Mouse (Mus musculus) layer of hippocampus, adult 2 months (tissue): Measurements from ENCODE around the gene Sbsn. TPM values are rescaled to one million over a fixed set of nuclear protein-coding genes. Genes with fewer than 3 reads are reported as not detected.
"Not testable (repeated sequence)": the region's sequence is repeated elsewhere in the genome, so short reads cannot be mapped to it uniquely, and the experiment has no call there.

Experiments used
- DNase-seq, 2 experiments: peaks; one replicate each; pipeline ENCODE4 v3.0.0; 2022; ENCODE audit warnings: low spot score in 2 of 2
- H3K27ac ChIP-seq: fragments of 200-600 bp; 2 replicates; pipeline ENCODE4 v1.8.1; 2022
- H3K4me3 ChIP-seq: fragments of 200-600 bp; 2 replicates; pipeline ENCODE4 v1.8.1; 2022; ENCODE audit warnings: mild to moderate bottlenecking
- CTCF ChIP-seq: fragments of 200-600 bp; conservative IDR thresholded peaks from 2 replicates; pipeline ENCODE4 v1.8.1; 2022; ENCODE audit warnings: antibody characterized with exemption, mild to moderate bottlenecking, moderate library complexity
- long read RNA-seq, 2 experiments: library from polyadenylated mRNA; stranded (forward); transcript quantifications; one replicate each; pipeline ENCODE4 v2.0.0; 2021; ENCODE audit warnings: borderline mapping rate in 2 of 2
- total RNA-seq, 2 experiments: library from RNA; stranded (reverse); gene quantifications; 2 replicates each; pipeline ENCODE4 v1.2.3; 2021

The Sbsn gene
- 1 to 10 TPM; 4.9 to 6.1 TPM for total RNA-seq
- long read RNA-seq, experiment 1, partial matches to known transcripts: 0 of 1 reads
- long read RNA-seq, experiment 1, other reads (novel, unspliced or antisense): 1 of 1 reads
- long read RNA-seq, experiment 2, partial matches to known transcripts: 0 of 1 reads
- long read RNA-seq, experiment 2, other reads (novel, unspliced or antisense): 0 of 1 reads

DNA sequence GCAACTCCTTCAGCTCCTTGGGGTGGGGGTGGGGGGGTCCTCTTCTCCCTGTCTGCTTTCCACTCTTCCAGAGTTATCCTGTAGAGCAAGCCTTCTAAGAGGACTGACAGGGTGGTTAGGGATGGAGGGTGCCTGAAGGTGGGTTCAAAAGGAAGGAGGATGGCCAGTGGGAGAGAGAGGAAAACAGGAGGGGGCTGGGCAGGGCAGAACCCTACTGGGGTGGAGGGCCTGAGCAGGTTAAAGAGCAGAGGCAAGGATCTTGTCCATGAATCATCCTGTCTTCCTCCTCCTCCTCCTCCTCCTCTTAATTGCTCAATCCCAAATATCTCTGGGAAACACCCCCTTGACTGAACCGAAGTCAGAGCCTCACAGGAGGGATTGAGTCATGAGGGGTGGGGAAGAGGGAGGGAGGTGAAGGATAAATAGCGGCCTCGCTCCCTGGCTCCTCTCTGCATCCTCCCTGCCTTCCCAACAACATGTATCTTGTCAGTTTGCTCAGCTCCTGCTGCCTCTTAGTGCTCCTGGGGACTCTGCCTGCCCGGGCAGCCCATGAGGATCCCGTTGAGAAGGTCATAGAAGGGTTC lies at the start of gene Sbsn:
Gene Sbsn (plus strand): TSS at position 386 of the 584 bp plus-strand sequence.
- no peak within 1 kb of the TSS for H3K27ac ChIP-seq
- TF ChIP-seq CTCF: no peak
- no peak for DNase-seq
- no peak within 1 kb of the TSS for H3K4me3 ChIP-seq

DNA sequence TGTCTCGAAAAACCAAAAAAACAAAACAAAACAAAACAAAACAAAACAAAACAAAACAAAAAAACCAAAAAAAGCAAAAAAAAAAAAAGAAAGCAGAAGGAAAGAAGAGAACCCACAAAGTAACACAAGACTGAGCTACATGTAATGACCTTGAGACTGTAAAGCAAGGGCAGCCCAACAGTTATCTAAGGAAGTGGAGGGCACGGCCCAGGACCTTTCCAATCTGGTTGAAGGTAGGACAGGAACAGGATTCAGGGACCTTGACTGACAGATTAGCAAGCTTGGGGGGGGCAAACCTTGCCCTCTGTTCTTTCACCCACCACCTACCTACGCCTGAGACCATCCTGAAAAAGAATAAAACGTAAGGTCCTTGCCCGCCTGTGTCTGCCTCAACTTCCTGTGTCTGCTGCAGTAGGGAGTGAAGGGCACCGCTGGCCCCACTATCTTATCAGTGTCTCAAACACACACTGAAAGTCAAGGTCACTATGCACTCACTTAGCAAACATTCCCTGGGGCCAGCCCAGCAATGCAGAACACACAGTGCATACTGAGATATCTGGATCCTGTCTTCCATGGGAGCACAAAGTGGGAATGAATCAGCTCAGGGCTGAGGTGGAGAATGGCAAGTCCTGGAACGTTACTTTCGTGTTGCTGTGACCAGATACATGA lies 44.9 kb upstream of the Sbsn start:
- H3K27ac ChIP-seq: no peak overlapping the region
- H3K4me3 ChIP-seq: no peak overlapping the region
- no peak for DNase-seq
- no peak for TF ChIP-seq CTCF

DNA sequence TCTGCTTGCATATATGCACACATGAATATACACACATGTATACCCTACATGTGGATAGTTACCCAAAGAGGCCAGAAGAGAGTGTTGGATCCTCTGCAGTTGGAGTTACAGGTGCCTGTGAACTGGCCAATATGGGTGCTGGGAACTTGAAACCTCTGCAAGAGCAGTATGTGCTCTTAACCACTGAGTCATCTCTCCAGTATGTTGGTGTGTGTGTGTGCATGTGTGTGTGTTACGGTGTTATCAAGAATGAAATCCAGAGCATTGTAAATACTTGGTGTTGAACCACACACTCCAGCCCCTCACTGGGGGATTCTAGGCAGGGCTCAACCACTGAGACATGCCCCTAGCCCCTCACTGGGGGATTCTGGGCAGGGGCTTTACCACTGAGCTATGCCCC lies 43.8 kb upstream of the Sbsn start:
- DNase-seq: no peak
- TF ChIP-seq CTCF: no peak
- Histone ChIP-seq H3K4me3 (no peak overlapping the region), H3K27ac (no peak overlapping the region)

DNA sequence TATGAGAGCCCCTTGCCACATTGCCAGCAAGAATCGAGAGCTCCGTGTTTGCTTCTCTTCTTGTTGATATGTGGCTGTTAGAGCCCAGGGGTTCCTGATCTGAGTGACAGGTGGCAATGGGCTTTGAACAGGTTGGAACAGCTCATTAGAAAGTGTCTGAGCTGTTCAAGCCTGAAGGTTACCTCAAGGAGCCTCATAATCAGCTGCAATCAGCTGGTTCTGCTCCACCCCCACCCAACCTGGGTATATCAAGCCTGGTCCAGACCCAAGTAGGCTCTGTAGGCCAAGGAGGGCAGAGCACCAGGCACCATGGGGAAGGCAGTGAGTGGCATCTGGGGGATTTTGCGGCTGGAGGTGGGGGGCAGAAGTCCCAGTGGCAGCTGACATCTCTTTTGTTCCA lies 39.3 kb upstream of the Sbsn start, which contains the start of gene Atp4a:
Gene Atp4a (plus strand): TSS at position 268 of the 400 bp plus-strand sequence.
- H3K4me3 ChIP-seq: no peak within 1 kb of the TSS
- TF ChIP-seq CTCF: no peak
- H3K27ac ChIP-seq: no peak within 1 kb of the TSS
- DNase-seq: no peak

DNA sequence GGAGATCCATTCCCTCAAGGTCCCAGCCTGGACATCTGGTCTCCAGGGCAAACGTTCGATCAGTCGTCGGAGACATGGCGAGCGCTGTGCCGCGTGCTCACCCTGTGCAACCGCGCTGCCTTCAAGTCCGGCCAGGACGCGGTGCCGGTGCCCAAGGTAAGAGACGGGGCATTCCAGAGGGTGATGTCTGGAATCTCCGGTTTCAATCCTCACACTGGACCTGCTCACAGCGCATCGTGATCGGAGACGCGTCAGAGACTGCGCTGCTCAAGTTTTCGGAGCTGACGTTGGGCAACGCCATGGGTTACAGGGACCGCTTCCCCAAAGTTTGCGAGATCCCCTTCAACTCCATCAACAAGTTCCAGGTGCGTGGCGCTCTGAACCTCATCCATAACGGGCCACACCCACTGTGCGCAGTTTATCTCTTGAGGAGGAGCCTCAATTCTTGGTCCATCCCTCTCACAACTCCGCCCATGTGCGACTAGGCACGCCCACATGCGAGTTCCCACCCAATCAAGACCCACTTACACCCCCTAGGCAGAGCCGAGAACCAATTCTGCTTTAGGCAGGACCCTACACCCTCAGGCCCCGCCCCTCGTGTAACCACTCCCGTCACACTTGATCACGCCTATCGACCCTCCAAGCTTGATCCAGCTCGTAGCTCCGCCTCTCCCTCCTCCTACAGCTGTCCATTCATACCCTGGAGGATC lies 34.1 kb upstream of the Sbsn start:
- Histone ChIP-seq H3K4me3 (peak overlapping the region; percentile 34), H3K27ac (no peak overlapping the region)
- peak; percentile 42 to 45 for DNase-seq
- no peak for TF ChIP-seq CTCF

DNA sequence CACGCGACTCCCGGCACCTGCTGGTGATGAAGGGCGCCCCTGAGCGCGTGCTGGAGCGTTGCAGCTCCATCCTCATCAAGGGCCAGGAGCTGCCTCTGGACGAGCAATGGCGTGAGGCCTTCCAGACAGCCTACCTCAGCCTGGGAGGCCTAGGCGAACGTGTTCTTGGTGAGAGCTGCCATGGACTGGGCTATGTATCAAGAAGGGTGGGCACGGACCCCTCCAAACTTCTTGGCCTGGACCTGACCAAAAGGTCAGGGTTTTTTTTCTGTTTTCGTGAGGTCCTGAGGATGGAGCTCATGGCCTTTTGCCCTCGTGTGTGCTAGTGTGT lies 33.6 kb upstream of the Sbsn start:
- no peak for TF ChIP-seq CTCF
- peak overlapping the region; percentile 34 for H3K4me3 ChIP-seq
- no peak overlapping the region for H3K27ac ChIP-seq
- no peak for DNase-seq

DNA sequence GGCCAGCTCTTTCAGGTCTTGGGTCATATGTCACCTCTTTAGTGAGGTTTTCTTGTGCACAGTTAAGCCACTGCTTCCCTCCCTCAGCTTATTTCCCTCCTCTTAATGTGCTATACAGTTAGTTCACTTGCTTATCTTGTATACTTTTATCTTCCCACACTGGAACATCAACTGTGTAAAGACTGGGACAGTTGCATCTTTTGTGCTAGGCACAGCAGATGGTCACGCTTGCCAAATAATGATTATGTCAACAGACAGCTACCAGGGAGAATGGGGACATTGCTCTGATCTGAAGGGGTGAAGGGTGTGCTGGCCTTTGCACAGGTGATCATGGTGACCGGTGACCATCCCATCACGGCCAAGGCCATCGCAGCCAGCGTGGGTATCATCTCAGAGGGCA lies 31.6 kb upstream of the Sbsn start:
- TF ChIP-seq CTCF: no peak
- no peak overlapping the region for H3K4me3 ChIP-seq
- DNase-seq: no peak
- no peak overlapping the region for H3K27ac ChIP-seq

DNA sequence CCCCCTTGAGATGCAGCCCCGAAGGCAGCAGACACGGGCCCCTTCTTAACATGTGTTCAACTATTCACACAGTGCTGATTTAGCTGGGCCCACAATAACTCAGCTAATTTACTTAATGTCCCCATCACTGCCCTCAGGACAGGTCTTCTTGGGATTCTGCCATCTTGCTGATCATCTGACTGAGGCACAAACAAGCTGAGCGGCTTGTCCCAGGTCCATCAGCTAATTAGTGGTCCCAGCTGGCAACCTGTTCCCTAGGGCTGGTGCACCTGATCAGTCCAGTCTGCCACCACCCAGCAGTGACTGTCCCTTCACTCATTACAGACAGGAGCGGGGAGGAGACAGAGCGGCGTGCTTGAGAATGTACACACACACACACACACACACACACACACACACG lies 30.0 kb upstream of the Sbsn start:
- Histone ChIP-seq H3K27ac (no peak overlapping the region), H3K4me3 (no peak overlapping the region)
- DNase-seq: no peak
- TF ChIP-seq CTCF: no peak

DNA sequence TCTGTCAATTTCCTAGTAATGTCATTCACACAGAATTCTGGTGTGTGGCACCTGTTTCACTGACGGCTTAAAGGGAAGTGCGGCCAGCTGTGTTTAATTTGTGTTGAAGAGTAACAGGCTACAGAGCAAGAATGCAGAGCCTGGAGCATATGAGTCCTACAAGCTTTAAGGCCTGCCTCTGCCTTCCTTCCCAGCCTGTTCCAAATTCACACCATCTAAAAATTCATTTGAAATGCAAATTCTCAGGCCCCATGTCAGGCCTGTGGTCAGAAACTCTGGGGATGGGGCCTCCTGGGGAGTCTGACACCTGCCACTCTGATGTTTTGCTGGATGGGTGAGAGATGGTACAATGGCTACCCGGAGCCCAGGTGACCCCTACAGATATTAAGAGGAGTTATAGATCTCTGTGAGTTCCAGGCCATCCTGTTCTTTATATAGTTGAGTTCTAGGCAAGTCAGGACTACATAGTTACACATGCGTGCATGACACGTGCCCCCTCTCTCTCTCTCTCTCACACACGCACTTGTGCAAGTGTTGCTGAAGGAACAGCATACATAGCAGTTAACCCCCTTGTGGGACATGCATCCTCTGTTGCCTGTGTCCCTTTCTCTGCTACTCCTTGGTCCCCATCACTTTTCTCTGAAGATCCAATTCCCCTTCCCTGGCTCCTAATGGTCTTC lies 27.9 kb upstream of the Sbsn start:
- no peak overlapping the region for H3K27ac ChIP-seq
- DNase-seq: no peak
- no peak overlapping the region for H3K4me3 ChIP-seq
- TF ChIP-seq CTCF: no peak

DNA sequence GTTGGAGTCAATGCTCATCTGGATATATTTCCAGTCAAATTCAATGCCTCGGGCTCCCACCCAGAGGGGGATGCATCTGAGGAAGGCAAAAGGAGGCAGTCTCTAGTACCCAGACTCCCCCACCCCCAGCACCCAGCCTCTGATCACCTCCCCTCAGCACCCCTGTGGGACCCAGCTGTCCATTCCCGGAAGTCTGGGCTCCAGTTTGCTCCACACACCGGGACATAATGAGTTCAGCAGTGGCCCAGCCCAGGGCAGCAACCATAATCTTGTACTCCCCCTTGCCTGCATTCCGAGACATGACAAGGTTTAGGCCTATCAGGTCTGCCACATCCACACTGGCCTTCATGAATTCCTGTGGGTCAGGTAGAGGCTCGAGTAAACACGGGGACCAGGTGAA lies 23.1 kb upstream of the Sbsn start:
- no peak for TF ChIP-seq CTCF
- no peak for DNase-seq
- H3K4me3 ChIP-seq: peak overlapping the region; percentile 87
- no peak overlapping the region for H3K27ac ChIP-seq

DNA sequence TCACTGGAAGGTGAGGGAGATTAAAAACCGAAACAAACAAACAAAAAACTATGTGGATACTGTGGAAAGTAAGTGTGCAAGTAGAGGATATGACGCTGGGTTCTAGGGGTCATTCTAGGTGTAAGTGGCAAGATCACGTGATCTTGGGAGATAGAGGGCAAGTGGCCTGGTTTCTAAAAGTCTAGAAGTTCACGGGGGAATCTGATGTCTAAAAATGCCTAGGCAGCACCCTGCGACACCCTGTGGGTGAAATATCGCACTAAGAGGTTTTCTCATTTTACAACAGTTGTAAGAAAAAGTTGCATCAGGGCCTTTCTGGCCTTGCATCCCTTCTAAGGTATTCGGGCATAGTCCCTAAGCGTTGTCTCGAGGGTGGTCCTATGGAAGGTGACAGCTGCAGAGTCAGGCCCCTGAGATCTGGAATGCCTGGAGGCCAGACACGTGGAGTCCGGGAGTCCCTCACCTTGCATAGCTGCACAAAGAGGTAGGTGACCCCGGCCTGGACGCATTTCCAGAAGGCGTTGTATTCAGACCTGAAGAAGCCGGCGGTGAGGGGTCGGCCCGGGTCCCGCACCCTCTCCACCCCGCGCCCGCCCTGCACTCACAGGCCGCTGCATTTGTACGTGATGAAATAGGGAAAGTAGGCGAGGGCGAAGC lies 22.4 kb upstream of the Sbsn start:
- Histone ChIP-seq H3K4me3 (peak overlapping the region; percentile 87), H3K27ac (peak overlapping the region; percentile 92)
- TF ChIP-seq CTCF: peak; percentile 17; the same call in 1 of the 2 replicates
- DNase-seq: no peak

DNA sequence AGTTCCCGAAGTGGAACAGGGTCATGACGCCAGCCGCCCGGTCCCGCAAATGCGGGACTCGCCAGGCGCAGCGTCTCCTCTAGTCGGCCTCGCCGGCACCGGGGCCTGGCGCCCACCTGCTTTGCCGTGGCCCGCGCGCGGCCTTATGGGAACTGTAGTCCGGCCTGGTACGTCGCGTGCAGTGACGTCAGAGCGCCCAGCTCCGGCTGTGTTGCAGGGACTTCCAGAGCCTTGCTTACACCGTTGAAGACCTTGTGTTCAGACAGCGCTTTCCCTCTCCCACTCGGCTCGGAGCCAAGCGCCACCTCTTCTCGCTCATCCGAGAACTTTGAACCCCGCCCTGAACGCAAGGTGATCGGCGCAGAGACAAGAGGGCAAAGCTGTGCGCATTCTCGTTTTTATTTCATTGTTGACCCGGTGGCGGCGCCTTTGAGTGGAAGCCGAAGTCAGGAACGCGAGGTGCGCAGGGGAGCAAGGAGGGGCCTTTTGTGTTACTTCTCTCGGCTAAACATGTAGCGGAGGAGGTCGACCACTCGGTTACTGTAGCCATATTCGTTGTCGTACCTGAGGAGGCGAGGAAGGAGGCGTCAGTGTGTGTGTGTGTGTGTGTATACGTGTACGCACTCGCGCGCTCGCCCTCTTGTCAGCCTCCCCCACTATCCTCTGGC lies 21.7 kb upstream of the Sbsn start, which contains the start of gene Tmem147:
Gene Tmem147 (minus strand): TSS at position 145 of the 668 bp plus-strand sequence.
- TF ChIP-seq CTCF: peak; percentile 60
- DNase-seq: peak; percentile 94 to 97
- Histone ChIP-seq H3K27ac (peak within 1 kb of the TSS; percentile 92), H3K4me3 (peak within 1 kb of the TSS; percentile 87)

DNA sequence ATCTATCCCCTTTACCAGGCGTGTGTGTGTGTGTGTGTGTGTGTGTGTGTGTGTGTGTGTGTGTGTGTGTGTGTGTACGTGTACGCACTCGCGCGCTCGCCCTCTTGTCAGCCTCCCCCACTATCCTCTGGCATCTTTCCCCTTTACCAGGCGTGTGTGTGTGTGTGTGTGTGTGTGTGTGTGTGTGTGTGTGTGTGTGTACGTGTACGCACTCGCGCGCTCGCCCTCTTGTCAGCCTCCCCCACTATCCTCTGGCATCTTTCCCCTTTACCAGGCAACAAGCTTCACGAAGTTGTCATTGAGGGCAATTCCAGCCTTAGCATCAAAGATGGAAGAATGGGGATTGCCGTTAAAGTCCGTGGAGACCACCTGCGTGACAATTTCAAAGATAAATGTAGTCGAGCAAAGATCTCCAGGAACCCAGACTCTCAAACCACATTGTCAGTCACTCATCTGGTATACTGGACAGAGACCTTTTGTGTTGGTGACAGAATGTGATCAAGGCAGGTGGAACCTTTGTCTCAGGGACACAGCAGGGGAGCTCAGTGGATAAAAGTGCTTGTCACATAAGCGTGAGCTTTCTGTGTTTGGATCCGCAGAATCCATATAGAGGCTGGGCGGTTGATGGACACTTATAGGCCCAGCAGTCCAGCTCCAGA lies 21.1 kb upstream of the Sbsn start:
- DNase-seq: not testable (repeated sequence)
- H3K4me3 ChIP-seq: peak overlapping the region; percentile 87
- H3K27ac ChIP-seq: peak overlapping the region; percentile 92; the same call in 1 of the 2 replicates
